Mouse (Mus musculus) embryonic facial prominence, embryonic 12.5 days (tissue): ENCODE results near the gene Eml2. TPM values are rescaled to one million over a fixed set of nuclear protein-coding genes. Genes with fewer than 3 reads are reported as not detected.

Experiments used
- ATAC-seq: fragments of 200-750 bp; cut with Nextera tagmentation; 2 replicates; pipeline ENCODE4 v1.8.0; 2017; ENCODE audit not compliant: insufficient number of reproducible peaks, insufficient read depth, low FRiP score, low TSS enrichment
- H3K27ac ChIP-seq: fragments of 300-500 bp; sonication (generic); 2 replicates; pipeline ENCODE4 v1.5.1; 2016; ENCODE audit warnings: mild to moderate bottlenecking
- H3K27me3 ChIP-seq: fragments of 300-500 bp; sonication (generic); 2 replicates; pipeline ENCODE4 v1.6.1; 2016; ENCODE audit warnings: mild to moderate bottlenecking, moderate library complexity
- H3K36me3 ChIP-seq: fragments of 300-500 bp; sonication (generic); 2 replicates; pipeline ENCODE4 v1.6.1; 2016; ENCODE audit warnings: mild to moderate bottlenecking
- H3K4me1 ChIP-seq: fragments of 300-500 bp; sonication (generic); 2 replicates; pipeline ENCODE4 v1.6.1; 2016
- H3K4me2 ChIP-seq: fragments of 300-500 bp; sonication (generic); replicated peaks from 2 replicates; pipeline ENCODE4 v1.6.1; 2016; ENCODE audit warnings: mild to moderate bottlenecking, moderate library complexity
- H3K4me3 ChIP-seq: fragments of 300-500 bp; sonication (generic); 2 replicates; pipeline ENCODE4 v1.5.1; 2016; ENCODE audit warnings: mild to moderate bottlenecking
- H3K9ac ChIP-seq: fragments of 300-500 bp; sonication (generic); 2 replicates; pipeline ENCODE4 v1.6.1; 2016; ENCODE audit warnings: mild to moderate bottlenecking, moderate library complexity
- H3K9me3 ChIP-seq: fragments of 300-500 bp; sonication (generic); 2 replicates; pipeline ENCODE4 v1.6.1; 2016; ENCODE audit warnings: mild to moderate bottlenecking, moderate library complexity
- WGBS: fragments of 180-500 bp; shearing (Covaris S2); methylation state at CpG from one replicate; pipeline ENCODE4 v1.1.7; 2016; 5-methylcytosine and 5-hydroxymethylcytosine counted together
- polyA plus RNA-seq: library from polyadenylated mRNA; unstranded; fragments of >200 nt; fragmentation: Nextera tagmentation; extraction: Ambion mirVana; gene quantifications from 2 replicates; pipeline ENCODE4 v1.2.1, GENCODE M21; 2016

Gene Eml2
- polyA plus RNA-seq: 4.5 and 4.9 TPM in 2 replicates

DNA sequence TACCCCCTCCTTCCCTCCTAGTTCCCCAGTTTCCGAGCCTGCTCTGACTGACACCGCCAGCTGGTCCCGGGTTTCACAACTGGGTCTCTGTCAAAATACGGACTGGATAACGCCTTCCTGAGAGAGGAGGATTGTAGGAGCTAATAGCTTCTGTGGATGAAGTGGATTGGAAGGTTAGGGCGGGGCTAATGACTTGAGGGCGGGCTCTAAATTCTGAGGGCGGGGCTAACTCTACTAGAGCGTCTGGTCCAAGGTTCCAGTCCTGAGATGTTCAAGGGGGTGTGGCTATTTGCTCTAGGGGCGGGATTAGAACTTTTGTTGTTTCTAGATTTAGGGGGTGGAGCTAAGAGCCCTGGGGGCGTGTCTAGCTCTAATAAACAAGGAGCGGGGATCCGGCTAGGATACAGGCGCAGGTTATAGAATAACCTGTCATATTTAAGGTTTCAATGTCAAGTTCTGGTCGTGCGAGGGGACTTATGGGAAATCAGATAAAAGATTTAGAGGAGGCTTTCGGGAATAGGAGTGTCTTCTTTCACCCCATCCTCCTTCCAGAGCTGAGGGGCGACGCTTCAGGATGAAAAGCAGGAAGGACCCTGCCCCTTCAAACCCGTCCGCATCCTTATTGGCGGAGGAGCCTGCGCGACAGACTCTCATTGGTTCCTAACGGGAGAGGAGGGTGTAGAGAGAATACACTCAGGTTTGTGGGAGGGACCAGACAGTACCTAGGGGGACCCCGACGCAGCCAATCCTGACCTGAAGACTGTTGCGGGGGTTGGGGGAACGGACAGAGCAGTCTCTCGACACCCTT, at the start of gene Eml2:
Gene Eml2, plus strand, starts transcription at position 714 of the 808 bp plus-strand sequence.
- H3K4me1 ChIP-seq: peaks cover 21% of the 10 kb centered on the region
- H3K36me3 ChIP-seq: no peaks in the 10 kb centered on the region
- peak within 1 kb of the TSS; percentile 39 for H3K4me3 ChIP-seq
- 1% methylated on average over 30 of the region's 30 CpGs for WGBS
- peaks cover 60% of the 10 kb centered on the region for H3K27me3 ChIP-seq
- peaks cover 10% of the 10 kb centered on the region; the same call in 1 of the 2 replicates for H3K9me3 ChIP-seq
- peak; percentile 74 for ATAC-seq
- H3K4me2 ChIP-seq: peak within 1 kb of the TSS; percentile 61
- H3K27ac ChIP-seq: no peak within 1 kb of the TSS
- peak within 1 kb of the TSS; percentile 43 for H3K9ac ChIP-seq

GRCm38 (mm10) chr7:19127744-19128143, 48.5 kb upstream of the Eml2 start:
- peaks cover 9% of the 10 kb centered on the region for H3K36me3 ChIP-seq
- no peaks in the 10 kb centered on the region for H3K27me3 ChIP-seq
- no peak overlapping the region for H3K4me3 ChIP-seq
- H3K9ac ChIP-seq: no peak overlapping the region
- WGBS: 88% methylated on average over 5 of the region's 5 CpGs
- no peak overlapping the region for H3K4me2 ChIP-seq
- ATAC-seq: no peak
- peaks cover 17% of the 10 kb centered on the region; the same call in 1 of the 2 replicates for H3K4me1 ChIP-seq
- H3K27ac ChIP-seq: no peak overlapping the region
- H3K9me3 ChIP-seq: no peaks in the 10 kb centered on the region

- Histone ChIP-seq H3K27ac (no peak overlapping the region), H3K36me3 (peaks cover 9% of the 10 kb centered on the region), H3K4me2 (no peak overlapping the region), H3K9ac (no peak overlapping the region), H3K4me1 (peaks cover 17% of the 10 kb centered on the region; the same call in 1 of the 2 replicates), H3K9me3 (no peaks in the 10 kb centered on the region), H3K4me3 (no peak overlapping the region), H3K27me3 (no peaks in the 10 kb centered on the region)
- 94% methylated on average over 5 of the region's 5 CpGs for WGBS
- no peak for ATAC-seq
Observed at GRCm38 (mm10) chr7:19129396-19129795, 46.8 kb upstream of the Eml2 start.

DNA sequence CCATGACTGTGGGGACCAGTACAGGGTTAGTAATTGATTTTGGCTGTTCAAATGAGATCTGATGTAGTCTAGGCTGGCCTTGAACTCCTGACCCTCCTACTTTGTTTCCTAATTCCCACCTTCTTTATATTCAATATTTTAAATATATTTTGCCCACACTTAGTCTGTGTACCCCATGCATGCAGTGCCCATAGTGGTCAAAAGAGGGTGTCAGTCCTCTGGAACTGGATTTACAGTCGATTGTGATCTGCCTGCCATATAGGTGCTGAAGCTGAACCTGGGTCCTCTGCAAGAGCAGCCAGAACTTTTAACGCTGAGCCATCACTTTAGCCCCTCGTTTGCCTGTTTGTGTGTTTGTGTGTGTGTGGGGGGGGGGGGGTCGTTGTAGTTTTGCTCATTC, 45.6 kb upstream of the Eml2 start:
- 26% methylated on average over 4 of the region's 4 CpGs for WGBS
- peak overlapping the region; percentile 43 for H3K4me3 ChIP-seq
- H3K27ac ChIP-seq: peak overlapping the region; percentile 86
- peak overlapping the region; percentile 11; the same call in 1 of the 2 replicates for H3K9ac ChIP-seq
- peaks cover 16% of the 10 kb centered on the region for H3K36me3 ChIP-seq
- H3K27me3 ChIP-seq: no peaks in the 10 kb centered on the region
- H3K4me1 ChIP-seq: peaks cover 13% of the 10 kb centered on the region; the same call in 1 of the 2 replicates
- no peaks in the 10 kb centered on the region for H3K9me3 ChIP-seq
- H3K4me2 ChIP-seq: peak overlapping the region; percentile 61
- no peak for ATAC-seq

- H3K36me3 ChIP-seq: peaks cover 23% of the 10 kb centered on the region
- H3K27me3 ChIP-seq: no peaks in the 10 kb centered on the region
- ATAC-seq: peak; percentile 97
- under 1% methylated on average over 39 of the region's 39 CpGs for WGBS
- no peaks in the 10 kb centered on the region for H3K9me3 ChIP-seq
- peak overlapping the region; percentile 86 for H3K27ac ChIP-seq
- peaks cover 13% of the 10 kb centered on the region; the same call in 1 of the 2 replicates for H3K4me1 ChIP-seq
- peak overlapping the region; percentile 61 for H3K4me2 ChIP-seq
- peak overlapping the region; percentile 43 for H3K4me3 ChIP-seq
- peak overlapping the region; percentile 44 for H3K9ac ChIP-seq
Observed at GRCm38 (mm10) chr7:19131324-19131848, 44.8 kb upstream of the Eml2 start.

DNA sequence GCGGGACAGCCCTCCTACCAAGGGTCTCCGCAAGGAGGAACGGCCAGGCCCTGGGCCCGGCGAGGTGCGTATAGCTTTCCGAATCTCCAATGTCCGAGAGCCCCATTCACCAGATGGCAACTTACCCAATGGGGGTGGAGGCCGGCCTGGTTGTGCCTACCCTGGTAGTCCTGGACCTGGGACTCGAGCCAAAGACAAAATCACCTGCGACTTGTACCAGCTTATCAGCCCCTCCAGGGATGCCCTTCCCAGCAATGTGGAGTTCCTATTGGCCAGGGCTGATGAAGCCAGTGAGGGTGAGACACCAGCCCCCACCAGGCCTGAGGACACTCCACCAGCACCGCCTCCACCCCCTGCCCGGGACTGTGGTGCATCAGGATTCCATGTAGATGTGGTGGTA, 40.1 kb upstream of the Eml2 start:
- peaks cover 59% of the 10 kb centered on the region for H3K36me3 ChIP-seq
- peaks cover 6% of the 10 kb centered on the region; the same call in 1 of the 2 replicates for H3K4me1 ChIP-seq
- ATAC-seq: no peak
- H3K4me3 ChIP-seq: no peak overlapping the region
- WGBS: 93% methylated on average over 13 of the region's 13 CpGs
- no peak overlapping the region for H3K4me2 ChIP-seq
- H3K9me3 ChIP-seq: no peaks in the 10 kb centered on the region
- no peak overlapping the region for H3K9ac ChIP-seq
- H3K27me3 ChIP-seq: no peaks in the 10 kb centered on the region
- no peak overlapping the region for H3K27ac ChIP-seq

GRCm38 (mm10) chr7:19136673-19137334, 39.4 kb upstream of the Eml2 start:
- no peak for ATAC-seq
- H3K27me3 ChIP-seq: no peaks in the 10 kb centered on the region
- peaks cover 60% of the 10 kb centered on the region for H3K36me3 ChIP-seq
- peaks cover 3% of the 10 kb centered on the region; the same call in 1 of the 2 replicates for H3K4me1 ChIP-seq
- 90% methylated on average over 38 of the region's 38 CpGs for WGBS
- H3K4me2 ChIP-seq: no peak overlapping the region
- H3K27ac ChIP-seq: no peak overlapping the region
- no peaks in the 10 kb centered on the region for H3K9me3 ChIP-seq
- H3K4me3 ChIP-seq: no peak overlapping the region
- no peak overlapping the region for H3K9ac ChIP-seq

DNA sequence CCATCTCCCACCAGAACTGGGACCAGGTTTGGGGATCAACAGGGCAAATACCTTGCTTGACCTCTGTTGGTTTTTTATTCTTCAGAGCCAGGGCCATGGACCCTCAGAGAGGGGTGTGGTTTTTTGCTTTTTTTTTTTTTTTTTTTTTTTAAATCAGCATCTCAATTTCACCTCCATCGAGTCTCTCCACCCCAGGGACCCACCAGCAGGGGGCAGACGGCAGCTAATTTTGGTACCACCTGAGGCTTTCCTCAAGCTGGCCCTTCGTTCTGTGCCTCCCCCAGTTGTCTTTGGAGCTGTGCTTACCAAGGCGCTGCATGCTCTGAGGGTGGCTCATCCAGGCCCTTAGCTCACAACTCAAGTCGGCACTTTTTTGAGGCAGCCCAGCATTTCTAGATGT, 38.8 kb upstream of the Eml2 start:
- ATAC-seq: no peak
- H3K9me3 ChIP-seq: no peaks in the 10 kb centered on the region
- WGBS: 51% methylated on average over 5 of the region's 5 CpGs

GRCm38 (mm10) chr7:19146793-19147192, 29.4 kb upstream of the Eml2 start:
- Histone ChIP-seq H3K36me3 (peaks cover 7% of the 10 kb centered on the region), H3K27ac (no peak overlapping the region), H3K9me3 (no peaks in the 10 kb centered on the region), H3K4me1 (peaks cover 16% of the 10 kb centered on the region), H3K9ac (no peak overlapping the region), H3K4me3 (no peak overlapping the region), H3K27me3 (no peaks in the 10 kb centered on the region), H3K4me2 (no peak overlapping the region)
- WGBS: 85% methylated on average over 10 of the region's 10 CpGs
- ATAC-seq: no peak

More for the DNA sequence above, 38.8 kb upstream of the Eml2 start:
- no peaks in the 10 kb centered on the region for H3K27me3 ChIP-seq
- no peak overlapping the region for H3K4me2 ChIP-seq
- H3K4me1 ChIP-seq: no peaks in the 10 kb centered on the region
- no peak overlapping the region for H3K9ac ChIP-seq
- H3K36me3 ChIP-seq: peaks cover 60% of the 10 kb centered on the region
- no peak overlapping the region for H3K4me3 ChIP-seq
- no peak overlapping the region for H3K27ac ChIP-seq

- Histone ChIP-seq H3K4me2 (peak overlapping the region; percentile 79), H3K4me1 (peaks cover 16% of the 10 kb centered on the region), H3K9ac (no peak overlapping the region), H3K9me3 (no peaks in the 10 kb centered on the region), H3K36me3 (peaks cover 14% of the 10 kb centered on the region), H3K4me3 (no peak overlapping the region), H3K27ac (no peak overlapping the region), H3K27me3 (no peaks in the 10 kb centered on the region)
- WGBS: 48% methylated on average over 6 of the region's 6 CpGs
- ATAC-seq: no peak
Observed at GRCm38 (mm10) chr7:19147497-19148045, 28.6 kb upstream of the Eml2 start.

DNA sequence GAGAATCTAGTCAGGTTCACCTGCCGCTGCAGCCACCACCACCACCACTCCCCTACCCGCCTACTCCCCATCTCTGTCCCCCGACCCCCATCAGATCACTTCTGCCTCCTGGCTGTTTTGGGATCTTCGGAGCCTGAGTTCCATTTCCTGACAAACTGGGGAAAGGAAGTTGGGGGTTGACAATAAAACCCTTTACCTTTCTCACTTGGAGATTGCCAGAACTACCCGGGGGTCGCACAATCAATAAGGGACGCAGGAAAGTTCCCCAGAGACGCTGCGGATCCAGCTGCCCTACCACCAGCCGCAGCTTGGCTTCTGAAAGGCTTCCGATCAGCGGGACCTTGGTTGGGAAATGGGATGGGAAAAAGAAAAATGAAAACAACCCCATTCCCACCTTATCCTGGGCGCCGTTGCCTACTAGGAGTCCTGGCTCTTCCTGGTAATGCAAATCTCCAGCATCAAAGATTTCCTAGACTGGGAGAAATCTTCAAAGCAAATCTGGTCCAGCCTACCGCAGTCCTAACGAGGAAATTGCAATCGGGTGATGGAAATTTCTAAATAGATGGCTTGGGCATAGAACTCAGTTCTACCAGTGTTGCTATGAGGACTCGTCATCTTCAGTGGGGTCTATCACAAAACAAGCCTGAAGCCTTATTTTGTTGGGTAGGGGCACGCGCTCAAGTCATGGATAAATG, 27.9 kb upstream of the Eml2 start:
- Histone ChIP-seq H3K4me3 (peak overlapping the region; percentile 79), H3K9me3 (no peaks in the 10 kb centered on the region), H3K27ac (peak overlapping the region; percentile 77; the same call in 1 of the 2 replicates), H3K4me1 (peaks cover 16% of the 10 kb centered on the region), H3K4me2 (peak overlapping the region; percentile 79), H3K9ac (peak overlapping the region; percentile 52), H3K27me3 (no peaks in the 10 kb centered on the region), H3K36me3 (peaks cover 21% of the 10 kb centered on the region)
- WGBS: 11% methylated on average over 20 of the region's 20 CpGs
- ATAC-seq: no peak
